Mouse (Mus musculus): ENCODE measurements at regions not wholly inside any gene's neighbourhood (a gene's known extent, or its start where the extent isn't known, plus 50 kb on each side); places are given as distances from the start of the nearest gene placed in this dataset.

DNA sequence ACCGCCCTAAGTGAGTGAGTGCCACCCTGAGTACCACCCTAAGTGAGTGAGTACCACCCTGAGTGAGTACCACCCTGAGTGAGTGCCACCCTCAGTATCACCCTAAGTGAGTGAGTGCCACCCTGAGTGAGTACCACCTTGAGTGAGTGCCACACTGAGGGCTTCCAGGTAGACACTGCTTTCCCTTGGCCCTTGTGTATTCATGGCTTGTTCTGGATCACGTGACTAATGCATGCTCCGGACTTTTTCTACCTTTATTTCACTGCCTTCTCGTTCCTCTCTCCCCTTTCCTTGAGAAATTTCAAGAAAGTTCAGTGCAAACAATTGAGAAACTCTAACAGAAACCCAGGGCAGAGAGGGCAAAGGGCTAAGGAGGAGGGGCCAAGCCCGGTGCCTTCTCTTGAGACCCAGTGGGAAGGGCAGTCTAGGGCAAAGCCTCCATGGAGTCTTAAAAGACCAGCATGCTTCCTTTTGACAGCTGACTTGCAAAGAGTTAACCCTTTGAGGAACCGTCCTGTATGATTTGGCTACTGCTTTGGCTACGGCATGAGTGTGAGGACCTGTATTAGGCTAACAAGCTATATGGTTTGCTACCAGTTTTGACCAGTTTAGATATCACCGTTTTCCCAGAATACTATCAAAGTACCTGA is 787.1 kb upstream of the Car8 start:
- H3K4me2 ChIP-seq: no peak overlapping the region
- peaks cover 29% of the 10 kb centered on the region for H3K4me1 ChIP-seq
- no peak overlapping the region for H3K4me3 ChIP-seq (replicated peaks)
- no peaks in the 10 kb centered on the region for H3K27me3 ChIP-seq
- WGBS: 64% methylated on average over 8 of the region's 8 CpGs
- no peaks in the 10 kb centered on the region for H3K9me3 ChIP-seq (replicated peaks)
- no peaks in the 10 kb centered on the region for H3K36me3 ChIP-seq
- ATAC-seq (replicated peaks; ENCODE audit: low FRiP score): no peak
- H3K27ac ChIP-seq: no peak overlapping the region
- no peak overlapping the region for H3K9ac ChIP-seq

GRCm38 (mm10) chr4:9024216-9024925 is 785.5 kb upstream of the Car8 start:
- no peak for ATAC-seq (replicated peaks; ENCODE audit: low FRiP score)

DNA sequence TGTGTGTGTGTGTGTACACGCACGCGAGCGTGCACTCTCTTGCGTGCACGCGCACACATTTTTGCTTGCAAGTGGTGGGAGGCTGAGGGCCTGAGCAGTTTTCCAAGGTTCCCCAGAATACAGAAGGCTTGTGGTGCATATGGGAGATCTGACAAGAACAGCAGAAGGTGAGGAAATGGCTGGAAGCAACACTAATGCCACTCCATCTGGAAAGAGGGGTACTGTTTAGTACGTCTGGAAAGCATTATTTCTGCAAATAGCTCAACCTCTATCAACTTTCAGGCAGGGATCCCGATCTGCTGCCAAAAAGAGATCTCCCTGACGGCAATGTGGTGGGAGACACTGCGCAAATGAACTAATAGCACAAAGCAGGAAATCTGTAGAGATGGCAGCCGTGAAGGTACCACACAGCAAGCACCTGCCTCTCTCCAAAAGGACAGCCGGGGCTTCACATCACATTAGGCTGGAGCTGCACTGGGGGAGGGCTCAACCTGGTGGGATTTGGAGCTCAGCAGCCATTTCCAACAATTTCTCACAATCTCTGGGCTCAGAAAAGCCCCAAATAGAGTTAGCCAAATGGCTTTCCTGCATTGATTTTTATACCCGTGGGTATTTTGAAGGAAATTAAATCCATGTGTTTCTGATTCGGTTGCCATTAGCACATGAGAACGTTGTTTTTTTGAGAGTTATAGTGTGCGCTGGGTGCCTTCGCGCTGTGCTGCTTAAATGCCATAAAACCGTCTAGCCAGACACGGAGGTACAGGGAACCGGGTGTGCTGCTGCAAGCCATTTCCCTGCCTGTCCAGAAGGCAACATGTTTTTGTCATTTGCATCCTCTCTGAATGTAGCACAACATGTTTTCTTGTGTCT is 780.6 kb upstream of the Car8 start:
- H3K27ac ChIP-seq: no peak overlapping the region
- no peaks in the 10 kb centered on the region for H3K36me3 ChIP-seq
- H3K27me3 ChIP-seq: peaks cover 9% of the 10 kb centered on the region; the same call in 1 of the 2 replicates
- H3K9me3 ChIP-seq (replicated peaks): no peaks in the 10 kb centered on the region
- no peak overlapping the region for H3K4me2 ChIP-seq
- H3K4me1 ChIP-seq: peaks cover 19% of the 10 kb centered on the region
- H3K4me3 ChIP-seq (replicated peaks): no peak overlapping the region
- 63% methylated on average over 22 of the region's 22 CpGs for WGBS
- H3K9ac ChIP-seq: no peak overlapping the region
- ATAC-seq (replicated peaks; ENCODE audit: low FRiP score): no peak

More at GRCm38 (mm10) chr4:9024216-9024925, 785.5 kb upstream of the Car8 start:
- no peak overlapping the region for H3K27ac ChIP-seq
- no peak overlapping the region for H3K4me3 ChIP-seq (replicated peaks)
- H3K4me1 ChIP-seq: peaks cover 29% of the 10 kb centered on the region
- no peak overlapping the region for H3K4me2 ChIP-seq
- H3K36me3 ChIP-seq: no peaks in the 10 kb centered on the region
- H3K27me3 ChIP-seq: no peaks in the 10 kb centered on the region
- H3K9ac ChIP-seq: no peak overlapping the region
- WGBS: 90% methylated on average over 6 of the region's 6 CpGs
- H3K9me3 ChIP-seq (replicated peaks): no peaks in the 10 kb centered on the region

GRCm38 (mm10) chr4:9018236-9018635 is 779.4 kb upstream of the Car8 start:
- ATAC-seq (replicated peaks; ENCODE audit: low FRiP score): no peak
- H3K9me3 ChIP-seq (replicated peaks): no peaks in the 10 kb centered on the region
- 95% methylated on average over 2 of the region's 2 CpGs for WGBS
- H3K4me3 ChIP-seq (replicated peaks): no peak overlapping the region
- H3K4me2 ChIP-seq: no peak overlapping the region
- no peaks in the 10 kb centered on the region for H3K36me3 ChIP-seq
- peaks cover 19% of the 10 kb centered on the region for H3K4me1 ChIP-seq
- H3K27me3 ChIP-seq: peaks cover 9% of the 10 kb centered on the region
- no peak overlapping the region for H3K27ac ChIP-seq
- no peak overlapping the region for H3K9ac ChIP-seq

GRCm38 (mm10) chr4:9016504-9017040 is 777.7 kb upstream of the Car8 start:
- no peak for ATAC-seq (replicated peaks; ENCODE audit: low FRiP score)

DNA sequence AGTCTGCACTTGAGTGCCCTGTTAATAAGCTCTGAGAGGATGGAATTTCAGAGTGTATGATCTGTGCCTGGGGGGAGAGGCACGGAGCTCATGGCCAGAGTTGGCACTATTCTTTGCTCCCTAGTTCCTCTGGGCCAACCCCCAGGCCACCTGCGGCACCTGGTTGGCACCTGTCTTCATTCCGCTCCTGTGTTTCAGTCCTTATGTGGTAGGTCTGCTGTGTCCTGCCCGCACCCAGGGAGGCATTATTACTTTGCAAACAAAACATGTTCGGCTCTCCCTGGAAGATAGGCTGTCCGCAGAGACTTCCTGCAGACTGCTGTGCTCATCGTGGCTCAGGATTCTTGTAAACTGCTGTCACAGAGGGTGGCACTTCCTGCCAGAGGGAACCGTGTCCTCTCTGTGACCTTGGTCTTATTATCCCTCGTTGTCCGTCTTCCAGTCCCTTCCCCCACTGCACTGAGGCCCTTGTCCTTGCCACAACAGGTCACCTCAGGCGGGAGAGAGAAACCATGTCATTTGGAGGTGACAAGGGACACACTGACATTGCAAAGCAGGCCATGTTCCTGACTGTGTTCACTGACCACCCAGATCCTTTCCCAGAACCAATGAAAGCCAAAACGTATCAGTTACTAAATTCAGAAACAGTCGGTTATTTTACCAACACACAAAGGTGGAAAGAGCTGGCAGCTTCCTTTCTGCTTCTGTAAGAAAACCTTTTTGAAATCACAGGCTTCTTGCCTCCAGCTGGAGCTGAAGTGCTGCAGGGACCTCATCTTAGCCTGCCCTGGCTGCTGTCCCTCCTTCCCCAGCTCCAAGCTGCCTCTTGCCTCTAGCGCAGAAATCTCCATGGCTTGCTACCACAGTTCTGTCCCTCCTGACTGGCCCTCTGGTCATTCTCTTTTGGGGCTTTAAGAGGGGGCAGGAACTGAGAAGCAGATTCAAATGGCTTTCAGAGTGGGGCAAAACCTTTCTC is 777.0 kb upstream of the Car8 start:
- Histone ChIP-seq H3K4me3 (replicated peaks) (no peak overlapping the region), H3K4me2 (peak overlapping the region; percentile 20), H3K27me3 (peaks cover 18% of the 10 kb centered on the region), H3K27ac (peak overlapping the region; percentile 4; the same call in 1 of the 2 replicates), H3K36me3 (no peaks in the 10 kb centered on the region), H3K4me1 (peaks cover 37% of the 10 kb centered on the region), H3K9ac (no peak overlapping the region), H3K9me3 (replicated peaks) (no peaks in the 10 kb centered on the region)
- 17% methylated on average over 14 of the region's 14 CpGs for WGBS
- ATAC-seq (replicated peaks; ENCODE audit: low FRiP score): peak; percentile 40; the same call in 1 of the 2 replicates

More at GRCm38 (mm10) chr4:9016504-9017040, 777.7 kb upstream of the Car8 start:
- whole genome bisulfite sequencing: 61% methylated on average over 9 of the region's 9 CpGs
- Histone ChIP-seq H3K4me2 (no peak overlapping the region), H3K4me1 (peaks cover 30% of the 10 kb centered on the region), H3K9ac (no peak overlapping the region), H3K36me3 (no peaks in the 10 kb centered on the region), H3K4me3 (replicated peaks) (no peak overlapping the region), H3K27ac (no peak overlapping the region), H3K9me3 (replicated peaks) (no peaks in the 10 kb centered on the region), H3K27me3 (peaks cover 18% of the 10 kb centered on the region)

DNA sequence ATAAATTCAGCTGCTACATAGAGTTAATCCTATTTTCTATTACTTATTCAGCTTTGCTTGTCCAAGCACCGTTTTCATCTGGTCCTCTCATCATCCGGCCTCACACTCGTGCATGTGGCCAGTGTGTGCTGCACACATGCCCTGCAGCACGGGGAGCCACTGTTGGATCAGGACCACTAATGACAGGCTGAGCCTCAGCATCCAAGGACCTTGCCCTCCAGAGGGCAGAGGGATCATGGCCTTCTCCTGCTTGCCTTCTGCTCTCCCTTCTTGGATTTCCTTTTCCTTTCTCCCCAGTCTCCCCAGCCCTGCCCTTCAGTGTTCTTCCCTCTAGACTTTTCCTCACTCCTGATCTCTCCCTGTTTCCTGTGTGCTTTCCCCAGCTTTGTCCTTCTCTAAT is 776.1 kb upstream of the Car8 start:
- Histone ChIP-seq H3K9me3 (replicated peaks) (no peaks in the 10 kb centered on the region), H3K27me3 (peaks cover 18% of the 10 kb centered on the region), H3K36me3 (no peaks in the 10 kb centered on the region), H3K9ac (no peak overlapping the region), H3K27ac (no peak overlapping the region), H3K4me1 (peaks cover 45% of the 10 kb centered on the region), H3K4me3 (replicated peaks) (no peak overlapping the region), H3K4me2 (no peak overlapping the region)
- no peak for ATAC-seq (replicated peaks; ENCODE audit: low FRiP score)
- 51% methylated on average over 4 of the region's 4 CpGs for WGBS

DNA sequence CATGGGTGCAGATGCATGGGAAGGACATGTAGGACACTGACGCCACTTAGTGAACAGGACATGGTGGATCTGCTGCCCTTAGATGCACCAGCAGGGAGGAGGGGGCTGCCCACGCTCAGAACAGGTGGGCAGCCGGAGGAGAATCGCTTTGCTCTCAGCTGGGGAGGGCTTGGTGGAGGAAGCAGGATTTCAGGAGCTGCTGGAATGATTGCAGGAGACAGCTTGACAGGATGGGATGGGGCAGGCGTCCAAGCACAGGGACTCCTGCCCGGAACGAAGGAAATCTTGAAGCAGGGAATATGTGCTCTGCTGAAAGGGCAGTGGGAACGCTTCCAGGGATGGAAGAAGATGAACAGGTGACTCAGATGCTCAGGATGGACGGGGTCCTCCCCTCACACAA is 773.9 kb upstream of the Car8 start:
- Histone ChIP-seq H3K9ac (no peak overlapping the region), H3K9me3 (replicated peaks) (no peaks in the 10 kb centered on the region), H3K27me3 (peaks cover 13% of the 10 kb centered on the region), H3K36me3 (no peaks in the 10 kb centered on the region), H3K27ac (no peak overlapping the region), H3K4me1 (peaks cover 51% of the 10 kb centered on the region), H3K4me3 (replicated peaks) (no peak overlapping the region), H3K4me2 (no peak overlapping the region)
- ATAC-seq (replicated peaks; ENCODE audit: low FRiP score): 0 out of 2 replicates have a peak, but pooled peaks have one; percentile 15
- 66% methylated on average over 9 of the region's 9 CpGs for WGBS

- Histone ChIP-seq H3K27me3 (peaks cover 13% of the 10 kb centered on the region), H3K4me3 (replicated peaks) (no peak overlapping the region), H3K4me2 (no peak overlapping the region), H3K9me3 (replicated peaks) (no peaks in the 10 kb centered on the region), H3K9ac (no peak overlapping the region), H3K36me3 (no peaks in the 10 kb centered on the region), H3K27ac (no peak overlapping the region), H3K4me1 (peaks cover 51% of the 10 kb centered on the region)
- WGBS: 62% methylated on average over 3 of the region's 3 CpGs
- ATAC-seq (replicated peaks; ENCODE audit: low FRiP score): no peak
Observed at GRCm38 (mm10) chr4:9011952-9012351, 773.1 kb upstream of the Car8 start.

DNA sequence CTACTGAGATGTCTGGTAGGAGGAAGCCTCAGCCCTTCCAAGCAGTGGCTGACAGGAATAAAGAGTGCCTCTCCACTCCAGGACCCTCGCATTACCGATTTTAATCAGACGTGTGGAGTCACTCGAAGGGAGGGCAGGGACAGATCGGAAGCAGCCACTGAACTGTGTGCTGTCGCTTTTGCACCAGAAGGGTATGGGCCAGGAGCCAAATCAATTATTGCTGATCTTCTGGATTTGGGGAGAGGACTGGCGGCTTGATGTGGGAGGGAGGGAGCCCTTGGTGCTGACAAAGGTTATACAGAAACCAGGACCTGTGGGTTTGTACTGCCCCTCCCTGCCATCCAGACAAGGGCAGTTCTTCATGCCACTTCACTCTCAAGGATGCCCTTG is 772.3 kb upstream of the Car8 start:
- no peaks in the 10 kb centered on the region for H3K9me3 ChIP-seq (replicated peaks)
- WGBS: 4% methylated on average over 7 of the region's 7 CpGs
- H3K27ac ChIP-seq: no peak overlapping the region
- no peaks in the 10 kb centered on the region for H3K36me3 ChIP-seq
- H3K4me1 ChIP-seq: peaks cover 44% of the 10 kb centered on the region
- peak overlapping the region; percentile 10; the same call in 1 of the 2 replicates for H3K9ac ChIP-seq
- 0 out of 2 replicates have a peak overlapping the region, but pooled peaks have one; percentile 0 for H3K4me3 ChIP-seq (replicated peaks)
- ATAC-seq (replicated peaks; ENCODE audit: low FRiP score): no peak
- H3K27me3 ChIP-seq: peaks cover 13% of the 10 kb centered on the region
- peak overlapping the region; percentile 41 for H3K4me2 ChIP-seq

All from kidney, embryonic 15.5 days (tissue).